Mouse (Mus musculus): ENCODE results near the gene Bsdc1.
"Not testable (repeated sequence)": the region's sequence is repeated elsewhere in the genome, so short reads cannot be mapped to it uniquely, and the experiment has no call there.

Bsdc1 gene

GRCm38 (mm10) chr4:129461183-129461960 lies at the start of gene Bsdc1:
TSS of gene Bsdc1 (plus strand) at chr4:129461581.
- in situ Hi-C loops (cut with MboI) = no loop called here

- in situ Hi-C loops (cut with MboI) = no loop called here
These were observed 45.5 kb upstream of the Bsdc1 start for GRCm38 (mm10) chr4:129415892-129416291.

GRCm38 (mm10) chr4:129416478-129416877 lies 44.9 kb upstream of the Bsdc1 start:
- in situ Hi-C loops (cut with MboI) = no loop called here

GRCm38 (mm10) chr4:129418321-129418720 lies 43.1 kb upstream of the Bsdc1 start:
- in situ Hi-C loops (cut with MboI) = no loop called here

- in situ Hi-C loops (cut with MboI) = no loop called here
These were observed 20.9 kb upstream of the Bsdc1 start, which contains the start of gene Zbtb8b for GRCm38 (mm10) chr4:129440340-129441063. TSS of gene Zbtb8b (minus strand) at chr4:129440853.

- in situ Hi-C loops (cut with MboI) = no loop called here
These were observed 20.2 kb upstream of the Bsdc1 start for GRCm38 (mm10) chr4:129441145-129441544.

- in situ Hi-C loops (cut with MboI) = no loop called here
These were observed 14.0 kb upstream of the Bsdc1 start for GRCm38 (mm10) chr4:129447360-129447759.

GRCm38 (mm10) chr4:129447778-129448563 lies 13.4 kb upstream of the Bsdc1 start:
- in situ Hi-C loops (cut with MboI) = no loop called here

GRCm38 (mm10) chr4:129448713-129449112 lies 12.7 kb upstream of the Bsdc1 start:
- in situ Hi-C loops (cut with MboI) = no loop called here

GRCm38 (mm10) chr4:129450851-129451250 lies 10.5 kb upstream of the Bsdc1 start:
- in situ Hi-C loops (cut with MboI) = loop anchor here (5.0 kb wide), 1 partner anchor 109 kb away; no protein-coding TSS in a partner anchor

- in situ Hi-C loops (cut with MboI) = loop anchor here (5.0 kb wide), 1 partner anchor 109 kb away; no protein-coding TSS in a partner anchor
These were observed 9.8 kb upstream of the Bsdc1 start for GRCm38 (mm10) chr4:129451471-129452169.

- in situ Hi-C loops (cut with MboI) = no loop called here
These were observed 6.1 kb upstream of the Bsdc1 start for GRCm38 (mm10) chr4:129455265-129455664.

- in situ Hi-C loops (cut with MboI) = no loop called here
These were observed 5.3 kb upstream of the Bsdc1 start for GRCm38 (mm10) chr4:129456126-129456525.

- in situ Hi-C loops (cut with MboI) = not testable (repeated sequence)
These were observed 4.1 kb upstream of the Bsdc1 start for GRCm38 (mm10) chr4:129457311-129457710.

- in situ Hi-C loops (cut with MboI) = no loop called here
These were observed 1.7 kb upstream of the Bsdc1 start for GRCm38 (mm10) chr4:129459726-129460125.

GRCm38 (mm10) chr4:129460827-129461182 lies 576 bp upstream of the Bsdc1 start:
- in situ Hi-C loops (cut with MboI) = no loop called here

GRCm38 (mm10) chr4:129462118-129462517 lies 737 bp downstream of the Bsdc1 start:
- in situ Hi-C loops (cut with MboI) = no loop called here

GRCm38 (mm10) chr4:129463097-129464059 lies 2.0 kb downstream of the Bsdc1 start:
- in situ Hi-C loops (cut with MboI) = no loop called here

- in situ Hi-C loops (cut with MboI) = no loop called here
These were observed 3.0 kb downstream of the Bsdc1 start for GRCm38 (mm10) chr4:129464286-129464815.

GRCm38 (mm10) chr4:129476047-129476446 lies 14.7 kb downstream of the Bsdc1 start:
- in situ Hi-C loops (cut with MboI) = no loop called here

Data from mature B cell (primary cell).